Mouse (Mus musculus) embryonic facial prominence, embryonic 15.5 days (tissue): ENCODE results near the gene Erp44. TPM values are rescaled to one million over a fixed set of nuclear protein-coding genes. Genes with fewer than 3 reads are reported as not detected.

Experiments
- ATAC-seq: fragments of 200-750 bp; cut with Nextera tagmentation; 2 replicates; pipeline ENCODE4 v1.8.0; 2017; ENCODE audit warnings: low read depth, moderate TSS enrichment; ENCODE audit not compliant: insufficient number of reproducible peaks, low FRiP score, low TSS enrichment
- H3K27ac ChIP-seq: fragments of 300-500 bp; sonication (generic); replicated peaks from 2 replicates; pipeline ENCODE4 v1.5.1; 2015; ENCODE audit warnings: mild to moderate bottlenecking, inconsistent platforms
- H3K27me3 ChIP-seq: fragments of 300-500 bp; sonication (generic); 2 replicates; pipeline ENCODE4 v1.6.1; 2015; ENCODE audit warnings: inconsistent platforms
- H3K36me3 ChIP-seq: fragments of 300-500 bp; sonication (generic); 2 replicates; pipeline ENCODE4 v1.6.1; 2015; ENCODE audit warnings: mild to moderate bottlenecking, inconsistent platforms
- H3K4me1 ChIP-seq: fragments of 300-500 bp; sonication (generic); 2 replicates; pipeline ENCODE4 v1.6.1; 2015; ENCODE audit warnings: inconsistent platforms
- H3K4me2 ChIP-seq: fragments of 300-500 bp; sonication (generic); replicated peaks from 2 replicates; pipeline ENCODE4 v1.6.1; 2015; ENCODE audit warnings: mild to moderate bottlenecking, inconsistent platforms
- H3K4me3 ChIP-seq: fragments of 300-500 bp; sonication (generic); replicated peaks from 2 replicates; pipeline ENCODE4 v1.5.1; 2015; ENCODE audit warnings: mild to moderate bottlenecking, inconsistent platforms
- H3K9ac ChIP-seq: fragments of 300-500 bp; sonication (generic); 2 replicates; pipeline ENCODE4 v1.6.1; 2015; ENCODE audit warnings: inconsistent platforms
- H3K9me3 ChIP-seq: fragments of 300-500 bp; sonication (generic); replicated peaks from 2 replicates; pipeline ENCODE4 v1.6.1; 2016; ENCODE audit warnings: inconsistent platforms
- WGBS: fragments of 180-500 bp; shearing (Covaris S2); methylation state at CpG from one replicate; pipeline ENCODE4 v1.1.7; 2015; 5-methylcytosine and 5-hydroxymethylcytosine counted together
- polyA plus RNA-seq: library from polyadenylated mRNA; unstranded; fragments of >200 nt; fragmentation: Nextera tagmentation; extraction: Ambion mirVana; gene quantifications from 2 replicates; pipeline ENCODE4 v1.2.1, GENCODE M21; 2015

Gene Erp44
- 95.9 and 96.4 TPM in 2 replicates for polyA plus RNA-seq

DNA sequence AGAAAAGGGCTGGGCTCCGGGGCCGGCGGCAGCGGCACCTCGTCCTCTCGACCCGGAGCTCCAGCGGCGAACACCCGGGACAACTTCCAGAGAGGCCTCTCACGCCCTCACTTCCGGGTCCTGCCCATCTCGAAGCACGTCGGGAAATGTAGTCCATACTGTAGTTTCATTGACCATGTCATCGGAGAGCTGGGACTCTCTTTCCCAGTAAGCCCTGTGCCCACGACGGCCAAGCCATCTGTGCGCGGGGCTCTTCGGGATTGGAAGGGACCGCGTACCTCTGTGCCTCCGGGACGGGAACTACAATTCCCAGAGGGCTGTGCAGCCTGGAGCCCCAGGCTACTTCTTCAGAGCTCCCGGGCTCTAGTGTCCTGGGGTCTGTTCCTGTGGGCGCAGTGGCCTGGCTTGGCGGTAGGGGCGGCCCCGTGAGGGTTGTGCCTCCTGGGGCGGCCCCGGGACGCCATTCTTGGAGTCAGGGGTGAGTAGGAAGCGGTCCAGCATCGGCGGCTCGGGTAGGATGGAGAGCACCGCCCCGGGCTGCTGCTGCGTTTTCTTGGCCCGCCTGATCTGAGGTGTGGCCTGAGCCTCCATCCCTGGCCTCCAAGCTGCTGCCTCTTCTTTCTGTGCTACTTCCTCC, at the start of gene Erp44, which contains the start of gene Invs:
Gene Erp44, minus strand, starts transcription at position 61 of the 637 bp plus-strand sequence.
Gene Invs, plus strand, starts transcription at position 263 of the 637 bp plus-strand sequence.
- Histone ChIP-seq H3K4me1 (peaks cover 5% of the 10 kb centered on the region), H3K36me3 (no peaks in the 10 kb centered on the region), H3K9ac (peak within 1 kb of the TSS; percentile 94), H3K4me3 (peak within 1 kb of the TSS; percentile 98), H3K4me2 (peak within 1 kb of the TSS; percentile 75), H3K27me3 (no peaks in the 10 kb centered on the region), H3K9me3 (no peaks in the 10 kb centered on the region), H3K27ac (peak within 1 kb of the TSS; percentile 85)
- peak; percentile 100 for ATAC-seq
- WGBS: 1% methylated on average over 40 of the region's 41 CpGs

- no peak overlapping the region for H3K4me2 ChIP-seq
- no peak overlapping the region for H3K27ac ChIP-seq
- 61% methylated on average over 2 of the region's 2 CpGs for WGBS
- H3K9ac ChIP-seq: no peak overlapping the region
- H3K36me3 ChIP-seq: no peaks in the 10 kb centered on the region
- no peaks in the 10 kb centered on the region for H3K27me3 ChIP-seq
- ATAC-seq: no peak
- no peaks in the 10 kb centered on the region for H3K9me3 ChIP-seq
- H3K4me3 ChIP-seq: no peak overlapping the region
- H3K4me1 ChIP-seq: no peaks in the 10 kb centered on the region
These were observed 48.7 kb upstream of the Erp44 start for GRCm38 (mm10) chr4:48328042-48328441.

GRCm38 (mm10) chr4:48327192-48327591, 47.8 kb upstream of the Erp44 start:
- no peaks in the 10 kb centered on the region for H3K9me3 ChIP-seq
- H3K36me3 ChIP-seq: no peaks in the 10 kb centered on the region
- no peak overlapping the region for H3K4me3 ChIP-seq
- no peak overlapping the region for H3K4me2 ChIP-seq
- no peaks in the 10 kb centered on the region for H3K27me3 ChIP-seq
- ATAC-seq: no peak
- H3K4me1 ChIP-seq: no peaks in the 10 kb centered on the region
- no peak overlapping the region for H3K27ac ChIP-seq
- no peak overlapping the region for H3K9ac ChIP-seq

- H3K27me3 ChIP-seq: no peaks in the 10 kb centered on the region
- ATAC-seq: no peak
- H3K4me3 ChIP-seq: no peak overlapping the region
- WGBS: 73% methylated on average over 1 of the region's 1 CpGs
- no peak overlapping the region for H3K4me2 ChIP-seq
- H3K9me3 ChIP-seq: no peaks in the 10 kb centered on the region
- H3K4me1 ChIP-seq: no peaks in the 10 kb centered on the region
- no peak overlapping the region for H3K9ac ChIP-seq
- H3K27ac ChIP-seq: no peak overlapping the region
- H3K36me3 ChIP-seq: no peaks in the 10 kb centered on the region
These were observed 42.7 kb upstream of the Erp44 start for GRCm38 (mm10) chr4:48322095-48322494.

GRCm38 (mm10) chr4:48321276-48321675, 41.9 kb upstream of the Erp44 start:
- no peaks in the 10 kb centered on the region for H3K4me1 ChIP-seq
- no peak overlapping the region for H3K4me2 ChIP-seq
- ATAC-seq: no peak
- WGBS: 51% methylated on average over 1 of the region's 1 CpGs
- no peak overlapping the region for H3K4me3 ChIP-seq
- H3K27me3 ChIP-seq: no peaks in the 10 kb centered on the region
- H3K27ac ChIP-seq: no peak overlapping the region
- H3K9ac ChIP-seq: no peak overlapping the region
- no peaks in the 10 kb centered on the region for H3K36me3 ChIP-seq
- no peaks in the 10 kb centered on the region for H3K9me3 ChIP-seq

DNA sequence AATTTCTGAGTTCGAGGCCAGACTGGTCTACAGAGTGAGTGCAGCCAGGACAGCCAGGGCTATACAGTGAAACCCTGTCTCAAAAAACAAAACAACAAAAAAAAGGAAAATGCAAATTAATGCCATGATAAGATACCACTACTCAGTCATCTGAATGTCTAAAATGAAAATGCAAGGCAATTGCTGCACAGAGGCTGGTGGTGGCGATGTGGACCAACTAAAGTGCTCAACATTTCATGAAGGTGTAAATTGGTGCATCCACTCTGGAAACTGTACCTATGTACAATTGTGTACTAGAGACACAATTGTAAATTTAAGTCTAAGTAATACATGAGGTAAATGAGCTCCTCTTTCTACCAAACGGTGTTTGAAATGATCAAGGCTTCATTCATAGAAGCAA, 36.7 kb upstream of the Erp44 start:
- WGBS: 87% methylated on average over 3 of the region's 3 CpGs
- H3K9me3 ChIP-seq: no peaks in the 10 kb centered on the region
- H3K4me2 ChIP-seq: no peak overlapping the region
- no peaks in the 10 kb centered on the region for H3K36me3 ChIP-seq
- no peak overlapping the region for H3K27ac ChIP-seq
- no peaks in the 10 kb centered on the region for H3K27me3 ChIP-seq
- H3K9ac ChIP-seq: no peak overlapping the region
- H3K4me3 ChIP-seq: no peak overlapping the region
- no peaks in the 10 kb centered on the region for H3K4me1 ChIP-seq
- no peak for ATAC-seq

- Histone ChIP-seq H3K9ac (no peak overlapping the region), H3K27me3 (no peaks in the 10 kb centered on the region), H3K4me2 (no peak overlapping the region), H3K36me3 (peaks cover 3% of the 10 kb centered on the region; the same call in 1 of the 2 replicates), H3K27ac (no peak overlapping the region), H3K4me3 (no peak overlapping the region), H3K9me3 (no peaks in the 10 kb centered on the region), H3K4me1 (no peaks in the 10 kb centered on the region)
- WGBS: 84% methylated on average over 3 of the region's 3 CpGs
- ATAC-seq: no peak
These were observed 35.5 kb upstream of the Erp44 start for GRCm38 (mm10) chr4:48314814-48315213.

- Histone ChIP-seq H3K4me2 (no peak overlapping the region), H3K9ac (no peak overlapping the region), H3K4me1 (no peaks in the 10 kb centered on the region), H3K4me3 (no peak overlapping the region), H3K27me3 (no peaks in the 10 kb centered on the region), H3K9me3 (no peaks in the 10 kb centered on the region), H3K36me3 (peaks cover 12% of the 10 kb centered on the region), H3K27ac (no peak overlapping the region)
- ATAC-seq: no peak
- 77% methylated on average over 5 of the region's 5 CpGs for WGBS
These were observed 7.9 kb upstream of the Erp44 start for GRCm38 (mm10) chr4:48287086-48287757.

GRCm38 (mm10) chr4:48281121-48281520, 1.8 kb upstream of the Erp44 start:
- Histone ChIP-seq H3K36me3 (no peaks in the 10 kb centered on the region), H3K4me3 (no peak overlapping the region), H3K9ac (no peak overlapping the region), H3K4me1 (peaks cover 5% of the 10 kb centered on the region), H3K27ac (no peak overlapping the region), H3K4me2 (no peak overlapping the region), H3K27me3 (no peaks in the 10 kb centered on the region), H3K9me3 (no peaks in the 10 kb centered on the region)
- WGBS: 84% methylated on average over 1 of the region's 1 CpGs
- no peak for ATAC-seq

- peak overlapping the region; percentile 98 for H3K4me3 ChIP-seq
- no peaks in the 10 kb centered on the region for H3K27me3 ChIP-seq
- H3K4me2 ChIP-seq: peak overlapping the region; percentile 75
- peak; percentile 25 for ATAC-seq
- under 1% methylated on average over 34 of the region's 34 CpGs for WGBS
- peaks cover 5% of the 10 kb centered on the region for H3K4me1 ChIP-seq
- peak overlapping the region; percentile 73 for H3K27ac ChIP-seq
- H3K9me3 ChIP-seq: no peaks in the 10 kb centered on the region
- no peaks in the 10 kb centered on the region for H3K36me3 ChIP-seq
- H3K9ac ChIP-seq: peak overlapping the region; percentile 94
These were observed 431 bp downstream of the Erp44 start for GRCm38 (mm10) chr4:48278757-48279497.

GRCm38 (mm10) chr4:48277011-48277410, 2.3 kb downstream of the Erp44 start:
- ATAC-seq: no peak
- WGBS: 65% methylated on average over 3 of the region's 3 CpGs

More at GRCm38 (mm10) chr4:48277011-48277410, 2.3 kb downstream of the Erp44 start:
- Histone ChIP-seq H3K36me3 (no peaks in the 10 kb centered on the region), H3K4me2 (no peak overlapping the region), H3K9me3 (no peaks in the 10 kb centered on the region), H3K27me3 (no peaks in the 10 kb centered on the region), H3K9ac (no peak overlapping the region), H3K27ac (no peak overlapping the region), H3K4me1 (peaks cover 5% of the 10 kb centered on the region), H3K4me3 (no peak overlapping the region)
